Mouse (Mus musculus) limb, embryonic 13.5 days (tissue): ENCODE results near the gene Gng8. TPM values are rescaled to one million over a fixed set of nuclear protein-coding genes. Genes with fewer than 3 reads are reported as not detected.

Source experiments
- ATAC-seq: fragments of 200-750 bp; cut with Nextera tagmentation; 2 replicates; pipeline ENCODE4 v1.8.0; 2017; ENCODE audit warnings: low read depth, moderate number of reproducible peaks, moderate TSS enrichment; ENCODE audit not compliant: low FRiP score
- H3K27ac ChIP-seq: fragments of 300-500 bp; sonication (generic); 2 replicates; pipeline ENCODE4 v1.5.1; 2015; ENCODE audit warnings: inconsistent platforms, mild to moderate bottlenecking, moderate library complexity
- H3K27me3 ChIP-seq: fragments of 300-500 bp; sonication (generic); 2 replicates; pipeline ENCODE4 v1.6.1; 2015; ENCODE audit warnings: mild to moderate bottlenecking, inconsistent platforms
- H3K36me3 ChIP-seq: fragments of 300-500 bp; sonication (generic); 2 replicates; pipeline ENCODE4 v1.6.1; 2015; ENCODE audit warnings: inconsistent platforms, mild to moderate bottlenecking, moderate library complexity
- H3K4me1 ChIP-seq: fragments of 300-500 bp; sonication (generic); 2 replicates; pipeline ENCODE4 v1.6.1; 2015; ENCODE audit warnings: inconsistent platforms
- H3K4me2 ChIP-seq: fragments of 300-500 bp; sonication (generic); replicated peaks from 2 replicates; pipeline ENCODE4 v1.6.1; 2015; ENCODE audit warnings: inconsistent platforms, mild to moderate bottlenecking, moderate library complexity
- H3K4me3 ChIP-seq: fragments of 300-500 bp; sonication (generic); 2 replicates; pipeline ENCODE4 v1.5.1; 2015; ENCODE audit warnings: moderate library complexity, mild to moderate bottlenecking, inconsistent platforms
- H3K9ac ChIP-seq: fragments of 300-500 bp; sonication (generic); 2 replicates; pipeline ENCODE4 v1.6.1; 2015; ENCODE audit warnings: mild to moderate bottlenecking, inconsistent platforms
- H3K9me3 ChIP-seq: fragments of 300-500 bp; sonication (generic); 2 replicates; pipeline ENCODE4 v1.6.1; 2016; ENCODE audit warnings: inconsistent platforms
- WGBS: fragments of 180-500 bp; shearing (Covaris S2); methylation state at CpG from one replicate; pipeline ENCODE4 v1.1.7; 2015; 5-methylcytosine and 5-hydroxymethylcytosine counted together
- polyA plus RNA-seq: library from polyadenylated mRNA; unstranded; fragments of >200 nt; fragmentation: Nextera tagmentation; extraction: Ambion mirVana; gene quantifications from 2 replicates; pipeline ENCODE4 v1.2.1, GENCODE M21; 2015

Gene Gng8
- polyA plus RNA-seq, 1 experiment from 2014 or later: 16.0 TPM

- Histone ChIP-seq H3K27me3 (no peaks in the 10 kb centered on the region), H3K4me1 (peaks cover 58% of the 10 kb centered on the region), H3K9ac (0 out of 2 replicates have a peak overlapping the region, but pooled peaks have one; percentile 8), H3K4me2 (peak overlapping the region; percentile 76), H3K27ac (no peak overlapping the region), H3K9me3 (no peaks in the 10 kb centered on the region), H3K4me3 (peak overlapping the region; percentile 33), H3K36me3 (peaks cover 7% of the 10 kb centered on the region)
- no peak for ATAC-seq
- WGBS: 34% methylated on average over 10 of the region's 10 CpGs
These were observed 3.9 kb downstream of the Gng8 start for GRCm38 (mm10) chr7:16895511-16895910.

GRCm38 (mm10) chr7:16900526-16900925, 8.9 kb downstream of the Gng8 start:
- H3K4me1 ChIP-seq: peaks cover 33% of the 10 kb centered on the region
- H3K27me3 ChIP-seq: no peaks in the 10 kb centered on the region
- no peak for ATAC-seq
- peaks cover 7% of the 10 kb centered on the region for H3K36me3 ChIP-seq
- H3K9me3 ChIP-seq: no peaks in the 10 kb centered on the region
- H3K27ac ChIP-seq: no peak overlapping the region
- 21% methylated on average over 5 of the region's 5 CpGs for WGBS
- H3K4me2 ChIP-seq: no peak overlapping the region
- H3K4me3 ChIP-seq: no peak overlapping the region
- H3K9ac ChIP-seq: 0 out of 2 replicates have a peak overlapping the region, but pooled peaks have one; percentile 31

- no peak overlapping the region for H3K9ac ChIP-seq
- H3K27me3 ChIP-seq: no peaks in the 10 kb centered on the region
- H3K4me2 ChIP-seq: no peak overlapping the region
- 87% methylated on average over 2 of the region's 2 CpGs for WGBS
- no peaks in the 10 kb centered on the region for H3K9me3 ChIP-seq
- H3K4me1 ChIP-seq: peaks cover 54% of the 10 kb centered on the region
- H3K27ac ChIP-seq: no peak overlapping the region
- no peaks in the 10 kb centered on the region for H3K36me3 ChIP-seq
- ATAC-seq: no peak
- H3K4me3 ChIP-seq: no peak overlapping the region
These were observed 11.9 kb downstream of the Gng8 start for GRCm38 (mm10) chr7:16903439-16903955.

GRCm38 (mm10) chr7:16904120-16904675, 12.6 kb downstream of the Gng8 start:
- Histone ChIP-seq H3K4me3 (no peak overlapping the region), H3K27me3 (no peaks in the 10 kb centered on the region), H3K9ac (no peak overlapping the region), H3K4me1 (peaks cover 54% of the 10 kb centered on the region), H3K27ac (no peak overlapping the region), H3K36me3 (no peaks in the 10 kb centered on the region), H3K9me3 (no peaks in the 10 kb centered on the region), H3K4me2 (no peak overlapping the region)
- no peak for ATAC-seq
- 42% methylated on average over 9 of the region's 10 CpGs for WGBS

- Histone ChIP-seq H3K4me2 (no peak overlapping the region), H3K9me3 (no peaks in the 10 kb centered on the region), H3K4me3 (no peak overlapping the region), H3K36me3 (no peaks in the 10 kb centered on the region), H3K27me3 (no peaks in the 10 kb centered on the region), H3K27ac (peak overlapping the region; percentile 34; the same call in 1 of the 2 replicates), H3K9ac (no peak overlapping the region), H3K4me1 (peaks cover 55% of the 10 kb centered on the region)
- WGBS: 31% methylated on average over 9 of the region's 9 CpGs
- ATAC-seq: no peak
These were observed 14.0 kb downstream of the Gng8 start for GRCm38 (mm10) chr7:16905491-16906021.

- ATAC-seq: no peak
- no peaks in the 10 kb centered on the region for H3K27me3 ChIP-seq
- 16% methylated on average over 6 of the region's 6 CpGs for WGBS
- H3K27ac ChIP-seq: peak within 1 kb of the TSS; percentile 34; the same call in 1 of the 2 replicates
- peaks cover 51% of the 10 kb centered on the region for H3K4me1 ChIP-seq
- no peak within 1 kb of the TSS for H3K9ac ChIP-seq
- H3K36me3 ChIP-seq: no peaks in the 10 kb centered on the region
- no peak within 1 kb of the TSS for H3K4me3 ChIP-seq
- no peaks in the 10 kb centered on the region for H3K9me3 ChIP-seq
- peak within 1 kb of the TSS; percentile 28 for H3K4me2 ChIP-seq
These were observed 14.7 kb downstream of the Gng8 start, which contains the start of gene Ptgir for GRCm38 (mm10) chr7:16906281-16906680. Ptgir (plus strand) TSS chr7:16906490.

- Histone ChIP-seq H3K9me3 (no peaks in the 10 kb centered on the region), H3K27ac (no peak overlapping the region), H3K4me3 (no peak overlapping the region), H3K9ac (no peak overlapping the region), H3K4me2 (peak overlapping the region; percentile 28), H3K36me3 (no peaks in the 10 kb centered on the region), H3K4me1 (peaks cover 46% of the 10 kb centered on the region), H3K27me3 (no peaks in the 10 kb centered on the region)
- no peak for ATAC-seq
- WGBS: 90% methylated on average over 41 of the region's 41 CpGs
These were observed 15.4 kb downstream of the Gng8 start for GRCm38 (mm10) chr7:16906889-16907559.

GRCm38 (mm10) chr7:16907842-16908241, 16.3 kb downstream of the Gng8 start:
- Histone ChIP-seq H3K9ac (peak overlapping the region; percentile 48; the same call in 1 of the 2 replicates), H3K4me3 (no peak overlapping the region), H3K4me1 (peaks cover 48% of the 10 kb centered on the region), H3K36me3 (no peaks in the 10 kb centered on the region), H3K4me2 (0 out of 2 replicates have a peak overlapping the region, but pooled peaks have one; percentile 4), H3K9me3 (no peaks in the 10 kb centered on the region), H3K27me3 (no peaks in the 10 kb centered on the region), H3K27ac (no peak overlapping the region)
- no peak for ATAC-seq
- 66% methylated on average over 7 of the region's 7 CpGs for WGBS

GRCm38 (mm10) chr7:16908367-16908766, 16.8 kb downstream of the Gng8 start:
- Histone ChIP-seq H3K27ac (no peak overlapping the region), H3K36me3 (no peaks in the 10 kb centered on the region), H3K27me3 (no peaks in the 10 kb centered on the region), H3K9me3 (no peaks in the 10 kb centered on the region), H3K4me3 (no peak overlapping the region), H3K9ac (peak overlapping the region; percentile 48; the same call in 1 of the 2 replicates), H3K4me2 (no peak overlapping the region), H3K4me1 (peaks cover 51% of the 10 kb centered on the region)
- WGBS: 45% methylated on average over 11 of the region's 11 CpGs
- ATAC-seq: no peak

- Histone ChIP-seq H3K4me2 (no peak overlapping the region), H3K4me1 (peaks cover 54% of the 10 kb centered on the region), H3K9me3 (no peaks in the 10 kb centered on the region), H3K9ac (no peak overlapping the region; the same call in 1 of the 2 replicates), H3K36me3 (peaks cover under 1% of the 10 kb centered on the region; the same call in 1 of the 2 replicates), H3K27me3 (no peaks in the 10 kb centered on the region), H3K4me3 (no peak overlapping the region), H3K27ac (no peak overlapping the region)
- WGBS: 64% methylated on average over 11 of the region's 11 CpGs
- no peak for ATAC-seq
These were observed 17.3 kb downstream of the Gng8 start for GRCm38 (mm10) chr7:16908859-16909258.

GRCm38 (mm10) chr7:16909909-16910308, 18.3 kb downstream of the Gng8 start:
- Histone ChIP-seq H3K4me1 (peaks cover 54% of the 10 kb centered on the region), H3K4me3 (no peak overlapping the region), H3K4me2 (no peak overlapping the region), H3K9me3 (no peaks in the 10 kb centered on the region), H3K9ac (no peak overlapping the region; the same call in 1 of the 2 replicates), H3K27ac (no peak overlapping the region), H3K27me3 (no peaks in the 10 kb centered on the region), H3K36me3 (peaks cover 11% of the 10 kb centered on the region)
- WGBS: 41% methylated on average over 10 of the region's 10 CpGs
- ATAC-seq: no peak

GRCm38 (mm10) chr7:16911904-16912303, 20.3 kb downstream of the Gng8 start:
- Histone ChIP-seq H3K36me3 (peaks cover 30% of the 10 kb centered on the region), H3K27me3 (no peaks in the 10 kb centered on the region), H3K4me3 (no peak overlapping the region), H3K4me2 (no peak overlapping the region), H3K4me1 (peaks cover 36% of the 10 kb centered on the region), H3K9ac (no peak overlapping the region), H3K27ac (no peak overlapping the region; the same call in 1 of the 2 replicates), H3K9me3 (no peaks in the 10 kb centered on the region)
- WGBS: 87% methylated on average over 3 of the region's 3 CpGs
- no peak for ATAC-seq
